ENCODE assay signal across 8 mouse cellular contexts in genomic region chr13:45388889-45389288, GRCm38 (mm10). TPM values are rescaled to one million over a fixed set of nuclear protein-coding genes. Genes with fewer than 3 reads are reported as not detected.
DNase-seq lines count a peak whose midpoint lies in the region; ATAC-seq and TF ChIP-seq lines count a peak whose summit lies in the region.

No protein-coding gene starts in this region.

- peak overlapping the region; percentile 90 for H3K4me2 ChIP-seq in kidney, embryonic 16.5 days (replicated peaks; ENCODE audit: low read depth, low read length)
- peak overlapping the region; percentile 94 for H3K4me2 ChIP-seq in intestine, embryonic 15.5 days (replicated peaks)
- H3K4me2 ChIP-seq in midbrain, postnatal 0 days (ENCODE audit: low read depth, low read length, poor library complexity, severe bottlenecking): peak overlapping the region; percentile 94

- 0 out of 2 replicates have a peak, but pooled peaks cover 1% of the 10 kb centered on the region for H3K36me3 ChIP-seq in kidney, embryonic 16.5 days (ENCODE audit: insufficient read depth, low read length)
- no peaks in the 10 kb centered on the region for H3K36me3 ChIP-seq in intestine, embryonic 15.5 days
- H3K36me3 ChIP-seq in midbrain, postnatal 0 days (ENCODE audit: insufficient read depth, low read length): no peaks in the 10 kb centered on the region

- H3K4me3 ChIP-seq in kidney, embryonic 16.5 days (ENCODE audit: low read length): peak overlapping the region; percentile 91
- peak overlapping the region; percentile 31 for H3K4me3 ChIP-seq in embryonic fibroblast, embryonic 13.5 days (ENCODE audit: insufficient read depth, low read length)
- H3K4me3 ChIP-seq in intestine, embryonic 15.5 days (replicated peaks): peak overlapping the region; percentile 77
- peak overlapping the region; percentile 78 for H3K4me3 ChIP-seq in midbrain, postnatal 0 days (ENCODE audit: low read depth, low read length)

- WGBS in kidney, embryonic 16.5 days: 34% methylated on average over 4 of the region's 4 CpGs
- 36% methylated on average over 4 of the region's 4 CpGs for WGBS in intestine, embryonic 15.5 days
- 35% methylated on average over 4 of the region's 4 CpGs for WGBS in midbrain, postnatal 0 days

- no peak for TF ChIP-seq POLR2A in embryonic fibroblast, embryonic 13.5 days (IDR thresholded peaks at IDR 0.05; ENCODE audit: low read depth, low read length)

- no peak for TF ChIP-seq CTCF in embryonic fibroblast, embryonic 13.5 days (IDR thresholded peaks at IDR 0.05; ENCODE audit: borderline replicate concordance, insufficient read depth, low read length)
- TF ChIP-seq CTCF in midbrain, postnatal 0 days (IDR thresholded peaks at IDR 0.05): no peak

- peaks cover 30% of the 10 kb centered on the region for H3K4me1 ChIP-seq in kidney, embryonic 16.5 days (ENCODE audit: insufficient read depth, low read length)
- 0 out of 2 replicates have a peak, but pooled peaks cover 5% of the 10 kb centered on the region for H3K4me1 ChIP-seq in embryonic fibroblast, embryonic 13.5 days (ENCODE audit: control insufficient read depth, insufficient read depth, low read length)
- peaks cover 16% of the 10 kb centered on the region for H3K4me1 ChIP-seq in intestine, embryonic 15.5 days (replicated peaks)
- H3K4me1 ChIP-seq in midbrain, postnatal 0 days (ENCODE audit: insufficient read depth, low read length): no peaks in the 10 kb centered on the region; the same call in 1 of the 2 replicates

- DNase-seq in kidney, adult 8-10 months: no peak
- no peak for DNase-seq in midbrain, postnatal 0 days (ENCODE audit: low spot score)
- no peak for DNase-seq in adrenal gland, postnatal 10 days
- no peak for DNase-seq in right cerebral cortex, postnatal 25 days

- ATAC-seq in kidney, embryonic 16.5 days (ENCODE audit: low FRiP score, low TSS enrichment): no peak
- no peak for ATAC-seq in intestine, embryonic 15.5 days
- no peak for ATAC-seq in midbrain, postnatal 0 days (ENCODE audit: low FRiP score)
- no peak for ATAC-seq in activated CD4-positive, CD25-positive, alpha-beta regulatory T cell, adult 4 months

- H3K27me3 ChIP-seq in kidney, embryonic 16.5 days (ENCODE audit: insufficient read depth, low read length): no peaks in the 10 kb centered on the region
- H3K27me3 ChIP-seq in intestine, embryonic 15.5 days (replicated peaks): no peaks in the 10 kb centered on the region
- H3K27me3 ChIP-seq in midbrain, postnatal 0 days (ENCODE audit: insufficient read depth, low read length): no peaks in the 10 kb centered on the region

- H3K9me3 ChIP-seq in kidney, embryonic 16.5 days (ENCODE audit: low read length): peaks cover 4% of the 10 kb centered on the region; the same call in 1 of the 2 replicates
- no peaks in the 10 kb centered on the region for H3K9me3 ChIP-seq in intestine, embryonic 15.5 days
- no peaks in the 10 kb centered on the region for H3K9me3 ChIP-seq in midbrain, postnatal 0 days (ENCODE audit: low read length)

- H3K27ac ChIP-seq in kidney, embryonic 16.5 days (ENCODE audit: low read length): no peak overlapping the region
- no peak overlapping the region for H3K27ac ChIP-seq in embryonic fibroblast, embryonic 13.5 days (ENCODE audit: insufficient read depth, low read length)
- no peak overlapping the region for H3K27ac ChIP-seq in intestine, embryonic 15.5 days
- H3K27ac ChIP-seq in midbrain, postnatal 0 days (ENCODE audit: low read depth, low read length): no peak overlapping the region

- H3K9ac ChIP-seq in kidney, embryonic 16.5 days (replicated peaks; ENCODE audit: low read length): peak overlapping the region; percentile 30; the same call in 1 of the 2 replicates
- no peak overlapping the region for H3K9ac ChIP-seq in intestine, embryonic 15.5 days
- 0 out of 2 replicates have a peak overlapping the region, but pooled peaks have one; percentile 24 for H3K9ac ChIP-seq in midbrain, postnatal 0 days (replicated peaks; ENCODE audit: low read length, poor library complexity, severe bottlenecking)

RNA-seq across cellular contexts. Expression of gene Mylip, which starts 0.7 kb away (rescaled TPM):
- polyA plus RNA-seq in kidney, embryonic 16.5 days (2015; fragmentation: Nextera tagmentation; extraction: Ambion mirVana): 16.0 and 16.2 TPM in 2 replicates
- polyA plus RNA-seq in embryonic fibroblast, embryonic 13.5 days (2011; ENCODE audit: insufficient read length, low read depth, missing spikeins): 16.9 and 37.5 TPM in 2 replicates
- 6.9 and 7.8 TPM in 2 replicates for polyA plus RNA-seq in intestine, embryonic 15.5 days (2015; fragmentation: Nextera tagmentation; extraction: Ambion mirVana)
- total RNA-seq in midbrain, postnatal 0 days (2014; rRNA removed): 11.1 and 16.6 TPM in 2 replicates
- 2.9 and 3.7 TPM in 2 replicates for polyA plus RNA-seq in midbrain, postnatal 0 days (2015; fragmentation: Nextera tagmentation; extraction: Ambion mirVana)
- total RNA-seq in adrenal gland, postnatal 10 days (2021): 10 to 100 TPM; 20.6 to 22.0 TPM
- 10 to 100 TPM; 15.5 to 18.3 TPM for polyA plus RNA-seq in activated CD4-positive, CD25-positive, alpha-beta regulatory T cell, adult 4 months (2017; shearing (Covaris generic))

Comparison
In these comparisons a context has a peak if more than half of its experiments do, and no peak if none do; other contexts are left out.
1. H3K4me3 ChIP-seq: peak in every context shown above with its lines; median percentile 91 in kidney, embryonic 16.5 days; 78 in midbrain, postnatal 0 days; 77 in intestine, embryonic 15.5 days; 31 in embryonic fibroblast, embryonic 13.5 days.